Mouse (Mus musculus) kidney, postnatal 25 days (tissue): ENCODE results near the gene Gpr108.
"Not testable (repeated sequence)": the region's sequence is repeated elsewhere in the genome, so short reads cannot be mapped to it uniquely, and the experiment has no call there.

ENCODE experiments used
- DNase-seq, 2 experiments: peaks; one replicate each; pipeline ENCODE4 v3.0.0; 2021; ENCODE audit warnings: mixed read lengths in 2 of 2

The Gpr108 gene

GRCm38 (mm10) chr17:57248201-57248699, at the start of gene Gpr108:
Gpr108 (minus strand) TSS chr17:57248446.
- DNase-seq: peak; percentile 90 to 94

- DNase-seq: no peak
These were observed 48.8 kb upstream of the Gpr108 start for GRCm38 (mm10) chr17:57297040-57297439.

GRCm38 (mm10) chr17:57295935-57296334, 47.7 kb upstream of the Gpr108 start:
- DNase-seq: peak; percentile 32 to 66

- DNase-seq: no peak
These were observed 44.7 kb upstream of the Gpr108 start for GRCm38 (mm10) chr17:57292968-57293367.

- DNase-seq: no peak
These were observed 44.1 kb upstream of the Gpr108 start for GRCm38 (mm10) chr17:57292302-57292701.

- DNase-seq: no peak
These were observed 42.4 kb upstream of the Gpr108 start for GRCm38 (mm10) chr17:57290671-57291055.

GRCm38 (mm10) chr17:57290001-57290670, 41.9 kb upstream of the Gpr108 start:
- no peak for DNase-seq

- no peak for DNase-seq
These were observed 41.0 kb upstream of the Gpr108 start for GRCm38 (mm10) chr17:57289252-57289651.

- DNase-seq: no peak
These were observed 38.6 kb upstream of the Gpr108 start for GRCm38 (mm10) chr17:57286718-57287355.

GRCm38 (mm10) chr17:57285077-57285476, 36.8 kb upstream of the Gpr108 start:
- DNase-seq: no peak

- no peak for DNase-seq
These were observed 35.7 kb upstream of the Gpr108 start for GRCm38 (mm10) chr17:57283906-57284305.

- DNase-seq: no peak
These were observed 32.2 kb upstream of the Gpr108 start for GRCm38 (mm10) chr17:57280411-57280810.

GRCm38 (mm10) chr17:57279591-57280224, 31.5 kb upstream of the Gpr108 start:
- no peak for DNase-seq

- no peak for DNase-seq
These were observed 30.8 kb upstream of the Gpr108 start, which contains the start of gene Vav1 for GRCm38 (mm10) chr17:57278943-57279590. Vav1 (plus strand) TSS chr17:57279100.

GRCm38 (mm10) chr17:57278537-57278936, 30.3 kb upstream of the Gpr108 start:
- DNase-seq: no peak

GRCm38 (mm10) chr17:57277598-57278261, 29.5 kb upstream of the Gpr108 start:
- DNase-seq: not testable (repeated sequence)

GRCm38 (mm10) chr17:57276634-57277121, 28.4 kb upstream of the Gpr108 start:
- DNase-seq: peak; percentile 86 to 87

- no peak for DNase-seq
These were observed 27.7 kb upstream of the Gpr108 start for GRCm38 (mm10) chr17:57275997-57276351.

- peak; percentile 97 for DNase-seq
These were observed 27.1 kb upstream of the Gpr108 start for GRCm38 (mm10) chr17:57275111-57275996.

- no peak for DNase-seq
These were observed 26.4 kb upstream of the Gpr108 start for GRCm38 (mm10) chr17:57274686-57275085.

- no peak for DNase-seq
These were observed 25.6 kb upstream of the Gpr108 start for GRCm38 (mm10) chr17:57273846-57274245.
